Mouse (Mus musculus) spleen, postnatal 0 days (tissue): ENCODE measurements around the gene Nedd8. TPM values are rescaled to one million over a fixed set of nuclear protein-coding genes. Genes with fewer than 3 reads are reported as not detected.

Experiments
- polyA plus RNA-seq: library from polyadenylated mRNA; unstranded; fragments of >200 nt; fragmentation: Nextera tagmentation; extraction: Ambion mirVana; gene quantifications from 2 replicates; pipeline ENCODE4 v1.2.1, GENCODE M21; 2015

The Nedd8 gene
- 303 and 330 TPM in 2 replicates for polyA plus RNA-seq

GRCm38 (mm10) chr14:55671833-55672740 lies at the start of gene Nedd8, which contains the start of gene Gmpr2:
Nedd8 (minus strand) TSS chr14:55672124.
Gmpr2 (plus strand) TSS chr14:55671941.

DNA sequence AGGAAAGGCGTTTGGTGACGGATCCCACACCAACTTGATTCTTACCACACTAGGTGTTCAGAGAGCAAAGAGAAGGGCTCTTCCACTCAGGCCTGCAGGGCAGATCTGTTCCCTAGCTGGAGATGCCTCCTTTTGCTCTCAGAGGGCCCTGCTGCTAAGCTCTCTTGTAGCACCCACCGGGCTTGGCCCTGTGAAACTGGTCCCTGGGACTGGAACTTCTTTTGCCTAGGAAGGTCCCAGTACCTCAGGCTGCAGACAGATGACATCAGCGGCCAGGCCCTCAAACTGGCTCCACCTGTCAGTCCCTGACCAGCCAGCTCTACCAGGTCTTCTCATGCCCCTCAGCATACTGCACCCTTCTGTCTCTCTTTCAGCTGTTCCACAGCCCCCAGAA lies 41.8 kb upstream of the Nedd8 start, which contains the start of gene Tgm1:
Tgm1 (minus strand) TSS at position 198 of the 394 bp plus-strand sequence.

GRCm38 (mm10) chr14:55681160-55682117 lies 9.5 kb upstream of the Nedd8 start, which contains the start of gene Tinf2:
Tinf2 (minus strand) TSS chr14:55681820.

DNA sequence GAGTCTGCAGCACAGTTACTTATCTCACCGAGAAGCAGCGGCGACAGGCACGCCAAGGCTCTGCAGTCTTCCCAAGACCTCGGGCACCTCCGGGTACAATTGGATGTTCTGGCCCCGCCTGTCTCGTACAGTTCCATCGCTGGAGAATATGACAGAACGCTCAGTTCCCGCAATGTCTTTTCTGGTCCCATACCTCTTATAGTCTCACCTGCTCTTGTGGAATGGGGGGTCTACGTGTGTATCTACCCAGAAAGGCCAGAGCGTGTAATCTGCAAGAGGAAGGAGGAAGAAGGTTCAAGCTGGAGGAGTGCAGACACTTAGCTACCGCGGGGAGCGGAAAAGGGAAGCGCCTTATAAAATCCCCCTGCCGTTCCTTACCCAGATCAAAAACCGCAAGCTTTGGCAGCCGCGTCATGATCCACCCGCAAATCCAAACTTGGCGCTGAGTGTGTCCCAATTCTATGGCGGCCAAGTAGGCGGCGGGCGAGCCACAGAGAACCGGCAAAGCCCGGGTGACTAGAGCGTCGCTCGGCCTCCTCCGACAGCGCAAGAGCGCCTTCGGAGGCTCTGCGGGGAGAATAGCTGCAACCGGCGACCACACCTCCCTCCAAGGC lies 11.9 kb downstream of the Nedd8 start, which contains the start of gene Mdp1:
Mdp1 (minus strand) TSS at position 549 of the 614 bp plus-strand sequence.

GRCm38 (mm10) chr14:55649884-55650283 lies 22.0 kb downstream of the Nedd8 start, which contains the start of gene Tssk4:
Tssk4 (plus strand) TSS chr14:55650184.

GRCm38 (mm10) chr14:55643060-55643907 lies 28.6 kb downstream of the Nedd8 start, which contains the start of gene Tm9sf1:
Tm9sf1 (minus strand) TSS chr14:55643806.

GRCm38 (mm10) chr14:55637795-55638194 lies 34.1 kb downstream of the Nedd8 start, which contains the start of gene Gm49378:
Gm49378 (minus strand) TSS chr14:55637895.

GRCm38 (mm10) chr14:55635523-55636007 lies 36.4 kb downstream of the Nedd8 start, which contains the start of gene Ipo4:
Ipo4 (minus strand) TSS chr14:55635957.

DNA sequence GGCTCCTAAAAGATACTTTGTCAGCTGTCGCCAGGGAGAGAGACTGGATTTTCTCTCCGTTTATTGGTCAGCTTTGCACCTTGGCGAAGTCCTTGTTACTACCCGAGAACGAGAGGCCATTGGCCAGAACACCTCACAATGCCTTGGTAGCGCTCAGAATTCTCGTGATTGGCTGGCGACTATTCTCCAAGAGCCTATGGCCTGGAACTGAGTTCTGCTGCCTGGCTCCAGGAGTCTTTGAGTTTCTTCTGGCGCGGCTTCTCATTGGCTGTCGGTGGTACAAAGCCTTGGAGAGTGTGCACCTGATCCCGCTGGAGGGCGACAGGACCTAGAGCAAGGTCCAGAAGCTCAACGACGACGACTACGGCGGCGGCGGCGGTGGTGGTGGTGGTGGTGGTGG lies 54.1 kb downstream of the Nedd8 start, which contains the start of gene Rec8:
Rec8 (plus strand) TSS at position 216 of the 400 bp plus-strand sequence.

Other genes starting within 250 kb of the Nedd8 start
- gene Dhrs4, start 193.4 kb downstream of the Nedd8 start, polyA plus RNA-seq: 69.5 and 75.3 TPM in 2 replicates
- gene Carmil3, start 181.5 kb downstream of the Nedd8 start, polyA plus RNA-seq: 0.37 and 0.76 TPM in 2 replicates
- 0.10 and 0.12 TPM in 2 replicates for gene Cpne6, start 161.7 kb downstream of the Nedd8 start, polyA plus RNA-seq
- gene Nrl, start 147.1 kb downstream of the Nedd8 start, polyA plus RNA-seq: not detected in 2 replicates
- 74.2 and 76.3 TPM in 2 replicates for gene Pck2, start 131.9 kb downstream of the Nedd8 start, polyA plus RNA-seq
- 36.9 and 41.9 TPM in 2 replicates for gene Dcaf11, start 112.1 kb downstream of the Nedd8 start, polyA plus RNA-seq
- gene A730061H03Rik, start 111.7 kb downstream of the Nedd8 start, polyA plus RNA-seq: 2.7 and 3.2 TPM in 2 replicates
- gene Fitm1, start 96.5 kb downstream of the Nedd8 start, polyA plus RNA-seq: 0.37 and 0.45 TPM in 2 replicates
- 145 and 162 TPM in 2 replicates for gene Psme1, start 94.0 kb downstream of the Nedd8 start, polyA plus RNA-seq
- gene Emc9, start 86.8 kb downstream of the Nedd8 start, polyA plus RNA-seq: 46.7 and 47.4 TPM in 2 replicates
- gene Psme2, start 81.0 kb downstream of the Nedd8 start, polyA plus RNA-seq: 233 and 255 TPM in 2 replicates
- 16.4 and 19.3 TPM in 2 replicates for gene Rnf31, start 80.4 kb downstream of the Nedd8 start, polyA plus RNA-seq
- gene Irf9, start 68.6 kb downstream of the Nedd8 start, polyA plus RNA-seq: 34.6 and 38.5 TPM in 2 replicates
- gene Rec8, start 54.1 kb downstream of the Nedd8 start, polyA plus RNA-seq: 5.8 and 7.8 TPM in 2 replicates
- 24.1 and 28.0 TPM in 2 replicates for gene Ipo4, start 36.2 kb downstream of the Nedd8 start, polyA plus RNA-seq
- gene Gm49378, start 34.2 kb downstream of the Nedd8 start, polyA plus RNA-seq: 0.64 and 1.7 TPM in 2 replicates
- gene Tm9sf1, start 28.3 kb downstream of the Nedd8 start, polyA plus RNA-seq: 56.5 and 57.4 TPM in 2 replicates
- 0.56 and 0.63 TPM in 2 replicates for gene Tssk4, start 21.9 kb downstream of the Nedd8 start, polyA plus RNA-seq
- gene Mdp1, start 11.6 kb downstream of the Nedd8 start, polyA plus RNA-seq: 30.4 TPM in 2 replicates
- gene Gmpr2, start 183 bp downstream of the Nedd8 start, polyA plus RNA-seq: 27.5 and 30.5 TPM in 2 replicates
- gene Tinf2, start 9.7 kb upstream of the Nedd8 start, polyA plus RNA-seq: 25.8 and 29.4 TPM in 2 replicates
- gene Tgm1, start 41.8 kb upstream of the Nedd8 start, polyA plus RNA-seq: 1.5 and 2.0 TPM in 2 replicates
- gene Rabggta, start 50.1 kb upstream of the Nedd8 start, polyA plus RNA-seq: 9.9 and 14.2 TPM in 2 replicates
- gene Dhrs1, start 73.6 kb upstream of the Nedd8 start, polyA plus RNA-seq: 29.1 and 35.1 TPM in 2 replicates
- 28.7 and 31.5 TPM in 2 replicates for gene Nop9, start 73.6 kb upstream of the Nedd8 start, polyA plus RNA-seq
- 0.23 TPM in 1 of 2 replicates, not detected in the other for gene Cideb, start 86.3 kb upstream of the Nedd8 start, polyA plus RNA-seq
- 0.49 and 0.78 TPM in 2 replicates for gene Ltb4r2, start 89.3 kb upstream of the Nedd8 start, polyA plus RNA-seq
- gene Ltb4r1, start 93.8 kb upstream of the Nedd8 start, polyA plus RNA-seq: 33.2 and 51.6 TPM in 2 replicates
- 1.9 and 3.1 TPM in 2 replicates for gene Adcy4, start 112.0 kb upstream of the Nedd8 start, polyA plus RNA-seq
- gene Ripk3, start 116.7 kb upstream of the Nedd8 start, polyA plus RNA-seq: 28.4 and 31.4 TPM in 2 replicates
- 4.8 and 7.3 TPM in 2 replicates for gene Nfatc4, start 151.0 kb upstream of the Nedd8 start, polyA plus RNA-seq
- 1.6 and 2.8 TPM in 2 replicates for gene Nynrin, start 181.9 kb upstream of the Nedd8 start, polyA plus RNA-seq
- 0.05 and 0.22 TPM in 2 replicates for gene Cbln3, start 212.3 kb upstream of the Nedd8 start, polyA plus RNA-seq
- gene Khnyn, start 212.8 kb upstream of the Nedd8 start, polyA plus RNA-seq: 7.6 and 10.2 TPM in 2 replicates
- 22.0 and 25.5 TPM in 2 replicates for gene Sdr39u1, start 228.2 kb upstream of the Nedd8 start, polyA plus RNA-seq